Mouse (Mus musculus): ENCODE data around the gene Csf3.

The Csf3 gene

GRCm38 (mm10) chr11:98747804-98748505 lies 46.9 kb downstream of the Csf3 start:
- no peak for DNase-seq (ENCODE audit: low read depth, low spot score)

GRCm38 (mm10) chr11:98748506-98749416 lies 47.7 kb downstream of the Csf3 start:
- no peak for DNase-seq (ENCODE audit: low read depth, low spot score)

- no peak for DNase-seq (ENCODE audit: low read depth, low spot score)
Measured at GRCm38 (mm10) chr11:98749716-98750115, 48.7 kb downstream of the Csf3 start.

- no peak for DNase-seq (ENCODE audit: low read depth, low spot score)
Measured at GRCm38 (mm10) chr11:98750351-98751201, 49.5 kb downstream of the Csf3 start.

- no peak for DNase-seq (ENCODE audit: low read depth, low spot score)
Measured at GRCm38 (mm10) chr11:98751221-98751782, 50.2 kb downstream of the Csf3 start.

GRCm38 (mm10) chr11:98752562-98753140 lies 51.6 kb downstream of the Csf3 start:
- no peak for DNase-seq (ENCODE audit: low read depth, low spot score)
